Mouse (Mus musculus): ENCODE measurements around the gene Hbq1a.
"Not testable (repeated sequence)": the region's sequence is repeated elsewhere in the genome, so short reads cannot be mapped to it uniquely, and the experiment has no call there.

The Hbq1a gene

GRCm38 (mm10) chr11:32285031-32285775 lies 14.7 kb upstream of the Hbq1a start:
- DNase-seq: no peak

- not testable (repeated sequence) for DNase-seq
Measured at GRCm38 (mm10) chr11:32285887-32286286, 14.0 kb upstream of the Hbq1a start.

- peak; percentile 74 for DNase-seq
Measured at GRCm38 (mm10) chr11:32286695-32287492, 13.0 kb upstream of the Hbq1a start, which contains the start of gene Hbq1b. Gene Hbq1b, plus strand, starts transcription at chr11:32286965.

GRCm38 (mm10) chr11:32287493-32287825 lies 12.4 kb upstream of the Hbq1a start:
- DNase-seq: no peak

- DNase-seq: not testable (repeated sequence)
Measured at GRCm38 (mm10) chr11:32292819-32293218, 7.0 kb upstream of the Hbq1a start.

- DNase-seq: not testable (repeated sequence)
Measured at GRCm38 (mm10) chr11:32293479-32293878, 6.4 kb upstream of the Hbq1a start.

GRCm38 (mm10) chr11:32296203-32296602 lies 3.7 kb upstream of the Hbq1a start, which contains the start of gene Hba-a2:
Gene Hba-a2, plus strand, starts transcription at chr11:32296489.
- not testable (repeated sequence) for DNase-seq

GRCm38 (mm10) chr11:32297417-32297816 lies 2.5 kb upstream of the Hbq1a start:
- DNase-seq: not testable (repeated sequence)

GRCm38 (mm10) chr11:32297866-32298531 lies 1.9 kb upstream of the Hbq1a start:
- no peak for DNase-seq

GRCm38 (mm10) chr11:32298532-32298918 lies 1.3 kb upstream of the Hbq1a start:
- DNase-seq: no peak

- DNase-seq: no peak
Measured at GRCm38 (mm10) chr11:32300279-32301267, 704 bp downstream of the Hbq1a start.

GRCm38 (mm10) chr11:32301506-32301905 lies 1.6 kb downstream of the Hbq1a start:
- DNase-seq: no peak

- no peak for DNase-seq
Measured at GRCm38 (mm10) chr11:32302824-32303419, 3.1 kb downstream of the Hbq1a start.

- DNase-seq: no peak
Measured at GRCm38 (mm10) chr11:32303455-32303854, 3.6 kb downstream of the Hbq1a start.

GRCm38 (mm10) chr11:32307006-32307405 lies 7.1 kb downstream of the Hbq1a start:
- DNase-seq: no peak

GRCm38 (mm10) chr11:32309446-32309845 lies 9.6 kb downstream of the Hbq1a start:
- no peak for DNase-seq

- DNase-seq: no peak
Measured at GRCm38 (mm10) chr11:32309928-32310327, 10.1 kb downstream of the Hbq1a start.

- no peak for DNase-seq
Measured at GRCm38 (mm10) chr11:32316009-32316408, 16.1 kb downstream of the Hbq1a start.

GRCm38 (mm10) chr11:32320507-32321195 lies 20.8 kb downstream of the Hbq1a start:
- no peak for DNase-seq

- DNase-seq: peak; percentile 21
Measured at GRCm38 (mm10) chr11:32321196-32321565, 21.3 kb downstream of the Hbq1a start.

- DNase-seq: peak; percentile 73
Measured at GRCm38 (mm10) chr11:32324609-32325008, 24.7 kb downstream of the Hbq1a start.
